Mouse (Mus musculus) forebrain, postnatal 0 days (tissue): ENCODE data around the gene Psma2. TPM values are rescaled to one million over a fixed set of nuclear protein-coding genes. Genes with fewer than 3 reads are reported as not detected.
A peak's percentile ranks its signal among the peaks of the same experiment; 100 is the strongest.

Source experiments
- ATAC-seq: fragments of 200-750 bp; cut with Nextera tagmentation; 2 replicates; pipeline ENCODE4 v1.8.0; 2017; ENCODE audit warnings: mild to moderate bottlenecking, moderate library complexity
- DNase-seq: peaks from one replicate; pipeline ENCODE4 v3.0.0-alpha.2; 2015
- H3K27ac ChIP-seq: fragments of 300-500 bp; sonication (generic); 2 replicates; pipeline ENCODE4 v1.5.1; 2014; ENCODE audit warnings: low read depth, mild to moderate bottlenecking, antibody characterized with exemption, low read length, moderate library complexity, mixed read lengths
- H3K27me3 ChIP-seq: fragments of 300-500 bp; sonication (generic); 2 replicates; pipeline ENCODE4 v1.6.1; 2014; ENCODE audit warnings: mild to moderate bottlenecking, low read length, mixed read lengths; ENCODE audit not compliant: insufficient read depth
- H3K36me3 ChIP-seq: fragments of 300-500 bp; sonication (generic); 2 replicates; pipeline ENCODE4 v1.6.1; 2014; ENCODE audit warnings: mild to moderate bottlenecking, moderate library complexity; ENCODE audit not compliant: insufficient read depth
- H3K4me1 ChIP-seq: fragments of 300-500 bp; sonication (generic); 2 replicates; pipeline ENCODE4 v1.6.1; 2014; ENCODE audit warnings: antibody characterized with exemption; ENCODE audit not compliant: insufficient read depth
- H3K4me2 ChIP-seq: fragments of 300-500 bp; sonication (generic); 2 replicates; pipeline ENCODE4 v1.6.1; 2014; ENCODE audit warnings: low read depth, mild to moderate bottlenecking, moderate library complexity
- H3K4me3 ChIP-seq: fragments of 300-500 bp; sonication (generic); 2 replicates; pipeline ENCODE4 v1.5.1; 2014; ENCODE audit warnings: low read depth, low read length, mixed read lengths
- H3K9ac ChIP-seq: fragments of 300-500 bp; sonication (generic); 2 replicates; pipeline ENCODE4 v1.6.1; 2014; ENCODE audit warnings: mild to moderate bottlenecking
- H3K9me3 ChIP-seq: fragments of 300-500 bp; sonication (generic); 2 replicates; pipeline ENCODE4 v1.6.1; 2016; ENCODE audit warnings: low read length
- CTCF ChIP-seq: sonication (generic); IDR thresholded peaks from 2 replicates; pipeline ENCODE4 v1.5.1; 2016; ENCODE audit warnings: antibody characterized with exemption, control low read depth, low read depth
- WGBS: fragments of 180-500 bp; shearing (Covaris S2); extraction: QIAGEN DNeasy Blood & Tissue Kit; methylation state at CpG from one replicate; pipeline ENCODE4 v1.1.7; 2014; 5-methylcytosine and 5-hydroxymethylcytosine counted together
- polyA plus RNA-seq: library from polyadenylated mRNA; unstranded; fragments of >200 nt; fragmentation: Nextera tagmentation; extraction: Ambion mirVana; gene quantifications from 2 replicates; pipeline ENCODE4 v1.2.1, GENCODE M21; 2015
- total RNA-seq: library from RNA; depleted of rRNA; stranded (reverse); fragments of >200 nt; gene quantifications from 2 replicates; pipeline ENCODE4 v1.2.3, GENCODE M21; 2014

Psma2 gene
- total and polyA plus RNA-seq, 2 experiments from 2014 or later, result 88.8 to 181 TPM

GRCm38 (mm10) chr13:14618724-14619123 is 5.7 kb downstream of the Psma2 start:
- no peak overlapping the region for H3K27ac ChIP-seq
- no peak overlapping the region for H3K4me3 ChIP-seq
- no peak overlapping the region for H3K4me2 ChIP-seq
- ATAC-seq, result peak; percentile 69
- TF ChIP-seq CTCF, result peak; percentile 96
- peaks cover 40% of the 10 kb centered on the region for H3K36me3 ChIP-seq
- DNase-seq, result peak; percentile 75
- no peak overlapping the region for H3K9ac ChIP-seq
- H3K4me1 ChIP-seq, result no peaks in the 10 kb centered on the region
- no peaks in the 10 kb centered on the region for H3K9me3 ChIP-seq
- no peaks in the 10 kb centered on the region for H3K27me3 ChIP-seq
- WGBS, result 32% methylated on average over 2 of the region's 2 CpGs

GRCm38 (mm10) chr13:14629726-14630641 is 16.9 kb downstream of the Psma2 start, which contains the start of gene AW209491:
TSS of gene AW209491 (plus strand) at chr13:14630154.
- TF ChIP-seq CTCF, result peak; percentile 55
- H3K27me3 ChIP-seq, result no peaks in the 10 kb centered on the region
- WGBS, result under 1% methylated on average over 29 of the region's 29 CpGs
- H3K4me2 ChIP-seq, result peak within 1 kb of the TSS; percentile 61
- ATAC-seq, result peak; percentile 98
- peaks cover 17% of the 10 kb centered on the region for H3K36me3 ChIP-seq
- H3K27ac ChIP-seq, result peak within 1 kb of the TSS; percentile 84
- peak within 1 kb of the TSS; percentile 56 for H3K4me3 ChIP-seq
- peak within 1 kb of the TSS; percentile 76 for H3K9ac ChIP-seq
- H3K9me3 ChIP-seq, result no peaks in the 10 kb centered on the region
- peaks cover 11% of the 10 kb centered on the region; the same call in 1 of the 2 replicates for H3K4me1 ChIP-seq
- peak; percentile 94 for DNase-seq

- ATAC-seq, result no peak
- no peak overlapping the region for H3K4me2 ChIP-seq
- H3K9me3 ChIP-seq, result no peaks in the 10 kb centered on the region
Observed at GRCm38 (mm10) chr13:14639998-14640397, 27.0 kb downstream of the Psma2 start.

GRCm38 (mm10) chr13:14649301-14649700 is 36.3 kb downstream of the Psma2 start:
- Histone ChIP-seq H3K9me3 (no peaks in the 10 kb centered on the region), H3K4me1 (no peaks in the 10 kb centered on the region), H3K4me3 (no peak overlapping the region), H3K36me3 (no peaks in the 10 kb centered on the region), H3K27ac (no peak overlapping the region), H3K27me3 (no peaks in the 10 kb centered on the region), H3K4me2 (no peak overlapping the region), H3K9ac (no peak overlapping the region)
- WGBS, result 9% methylated on average over 1 of the region's 1 CpGs
- ATAC-seq (peak; percentile 79), DNase-seq (peak; percentile 75)
- peak; percentile 63 for TF ChIP-seq CTCF

More at GRCm38 (mm10) chr13:14639998-14640397, 27.0 kb downstream of the Psma2 start:
- no peaks in the 10 kb centered on the region for H3K27me3 ChIP-seq
- WGBS, result 69% methylated on average over 1 of the region's 1 CpGs
- H3K36me3 ChIP-seq, result peaks cover 32% of the 10 kb centered on the region
- DNase-seq, result no peak
- H3K27ac ChIP-seq, result no peak overlapping the region
- no peaks in the 10 kb centered on the region for H3K4me1 ChIP-seq
- H3K9ac ChIP-seq, result no peak overlapping the region
- no peak for TF ChIP-seq CTCF
- no peak overlapping the region for H3K4me3 ChIP-seq

- Histone ChIP-seq H3K4me3 (no peak overlapping the region), H3K27me3 (no peaks in the 10 kb centered on the region), H3K36me3 (no peaks in the 10 kb centered on the region), H3K4me2 (no peak overlapping the region), H3K9ac (no peak overlapping the region), H3K9me3 (no peaks in the 10 kb centered on the region), H3K4me1 (no peaks in the 10 kb centered on the region), H3K27ac (no peak overlapping the region)
- TF ChIP-seq CTCF, result no peak
- WGBS, result 89% methylated on average over 4 of the region's 4 CpGs
- DNase-seq (no peak), ATAC-seq (no peak)
Observed at GRCm38 (mm10) chr13:14667107-14667506, 54.1 kb downstream of the Psma2 start.

- no peaks in the 10 kb centered on the region for H3K27me3 ChIP-seq
- WGBS, result 19% methylated on average over 2 of the region's 2 CpGs
- H3K4me3 ChIP-seq, result no peak overlapping the region
- H3K36me3 ChIP-seq, result no peaks in the 10 kb centered on the region
- H3K4me2 ChIP-seq, result no peak overlapping the region
- no peak overlapping the region for H3K27ac ChIP-seq
- H3K9ac ChIP-seq, result no peak overlapping the region
- H3K9me3 ChIP-seq, result no peaks in the 10 kb centered on the region
- ATAC-seq (peak; percentile 67), DNase-seq (peak; percentile 82)
- TF ChIP-seq CTCF, result peak; percentile 88
- H3K4me1 ChIP-seq, result no peaks in the 10 kb centered on the region
Observed at GRCm38 (mm10) chr13:14670342-14670741, 57.3 kb downstream of the Psma2 start.

GRCm38 (mm10) chr13:14688955-14689354 is 75.9 kb downstream of the Psma2 start:
- H3K4me1 ChIP-seq, result no peaks in the 10 kb centered on the region
- H3K4me3 ChIP-seq, result no peak overlapping the region
- no peaks in the 10 kb centered on the region for H3K36me3 ChIP-seq
- ATAC-seq, result no peak
- H3K9ac ChIP-seq, result no peak overlapping the region
- no peak overlapping the region for H3K27ac ChIP-seq
- 83% methylated on average over 3 of the region's 3 CpGs for WGBS
- no peak for DNase-seq
- no peak overlapping the region for H3K4me2 ChIP-seq
- TF ChIP-seq CTCF, result peak; percentile 22; the same call in 1 of the 2 replicates
- H3K9me3 ChIP-seq, result no peaks in the 10 kb centered on the region
- no peaks in the 10 kb centered on the region for H3K27me3 ChIP-seq
